Mouse (Mus musculus) small intestine, adult 2 months (tissue): ENCODE measurements at regions not wholly inside any gene's neighbourhood (a gene's known extent, or its start where the extent isn't known, plus 50 kb on each side); places are given as distances from the start of the nearest gene placed in this dataset.

Experiments used
- H3K27ac ChIP-seq: fragments of 200-500 bp; 2 replicates; pipeline ENCODE4 v1.5.1; 2012; ENCODE audit warnings: low read depth, low read length, control low read depth, inconsistent platforms; ENCODE audit not compliant: insufficient read depth
- H3K27me3 ChIP-seq: fragments of 200-500 bp; 2 replicates; pipeline ENCODE4 v1.6.1; 2012; ENCODE audit warnings: mild to moderate bottlenecking, moderate library complexity, low read length, inconsistent platforms; ENCODE audit not compliant: control insufficient read depth, insufficient read depth
- H3K36me3 ChIP-seq: fragments of 200-500 bp; 2 replicates; pipeline ENCODE4 v1.6.1; 2012; ENCODE audit warnings: mild to moderate bottlenecking, low read length, control low read depth, inconsistent platforms; ENCODE audit not compliant: control insufficient read depth, insufficient read depth
- H3K4me1 ChIP-seq: fragments of 200-500 bp; 2 replicates; pipeline ENCODE4 v1.6.1; 2012; ENCODE audit warnings: low read length, inconsistent platforms, mixed read lengths; ENCODE audit not compliant: control insufficient read depth, insufficient read depth, insufficient read length
- H3K4me3 ChIP-seq: fragments of 200-500 bp; 2 replicates; pipeline ENCODE4 v1.5.1; 2012; ENCODE audit warnings: low read depth, mild to moderate bottlenecking, control low read depth, inconsistent platforms, low read length, moderate library complexity
- CTCF ChIP-seq: fragments of 200-500 bp; IDR thresholded peaks from 2 replicates; pipeline ENCODE4 v1.5.1; 2012; ENCODE audit warnings: low read depth, mild to moderate bottlenecking, control low read depth, inconsistent platforms, low read length, moderate library complexity, mixed read lengths; ENCODE audit not compliant: insufficient replicate concordance, insufficient read length; ENCODE audit errors: extremely low read depth
- POLR2A ChIP-seq: fragments of 200-500 bp; IDR thresholded peaks from 2 replicates; pipeline ENCODE4 v1.6.1; 2012; ENCODE audit warnings: low read depth, mild to moderate bottlenecking, control low read depth, inconsistent platforms, low read length, moderate library complexity
- WGBS: fragments of 180-500 bp; shearing (Covaris S2); methylation state at CpG from one replicate; pipeline ENCODE4 v1.1.7; 2018; 5-methylcytosine and 5-hydroxymethylcytosine counted together

GRCm38 (mm10) chr3:52758561-52758960 lies 258.5 kb downstream of the Cog6 start:
- no peak overlapping the region for H3K27ac ChIP-seq
- H3K27me3 ChIP-seq, result no peaks in the 10 kb centered on the region
- peaks cover 9% of the 10 kb centered on the region; the same call in 1 of the 2 replicates for H3K4me1 ChIP-seq
- TF ChIP-seq CTCF (peak; percentile 48; the same call in 1 of the 2 replicates), POLR2A (no peak)
- no peaks in the 10 kb centered on the region for H3K36me3 ChIP-seq
- 4% methylated on average over 2 of the region's 2 CpGs for WGBS
- H3K4me3 ChIP-seq, result no peak overlapping the region

DNA sequence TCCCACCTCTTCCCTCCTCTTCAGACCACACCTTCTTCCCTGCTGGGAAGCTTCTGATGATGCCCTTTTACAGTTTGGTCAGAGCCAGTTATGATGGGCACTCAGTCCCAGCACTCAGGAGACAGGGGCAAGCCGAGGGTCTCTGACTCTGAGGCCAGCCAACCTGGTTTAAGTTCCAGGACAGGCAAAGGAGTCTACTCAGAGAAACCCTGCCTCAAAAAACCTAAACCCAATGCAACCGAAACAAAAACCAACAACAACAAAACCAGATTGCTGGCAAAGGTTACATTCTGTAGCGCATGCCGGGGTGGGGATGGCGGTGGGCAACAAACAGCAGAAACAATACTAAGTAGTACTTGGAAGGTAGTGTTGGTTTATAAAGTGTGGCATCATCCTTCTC lies 260.2 kb downstream of the Cog6 start:
- TF ChIP-seq POLR2A, result no peak
- no peak for TF ChIP-seq CTCF
- Histone ChIP-seq H3K4me1 (peaks cover 9% of the 10 kb centered on the region; the same call in 1 of the 2 replicates), H3K36me3 (no peaks in the 10 kb centered on the region), H3K27ac (no peak overlapping the region), H3K4me3 (no peak overlapping the region), H3K27me3 (no peaks in the 10 kb centered on the region)
- WGBS, result 96% methylated on average over 5 of the region's 5 CpGs

- TF ChIP-seq CTCF, result no peak
- TF ChIP-seq POLR2A, result no peak
- no peak overlapping the region for H3K4me3 ChIP-seq
- H3K4me1 ChIP-seq, result peaks cover 9% of the 10 kb centered on the region; the same call in 1 of the 2 replicates
- no peaks in the 10 kb centered on the region for H3K36me3 ChIP-seq
- no peaks in the 10 kb centered on the region for H3K27me3 ChIP-seq
- no peak overlapping the region for H3K27ac ChIP-seq
- 30% methylated on average over 5 of the region's 5 CpGs for WGBS
Observed at GRCm38 (mm10) chr3:52756006-52756405, 261.0 kb downstream of the Cog6 start.

DNA sequence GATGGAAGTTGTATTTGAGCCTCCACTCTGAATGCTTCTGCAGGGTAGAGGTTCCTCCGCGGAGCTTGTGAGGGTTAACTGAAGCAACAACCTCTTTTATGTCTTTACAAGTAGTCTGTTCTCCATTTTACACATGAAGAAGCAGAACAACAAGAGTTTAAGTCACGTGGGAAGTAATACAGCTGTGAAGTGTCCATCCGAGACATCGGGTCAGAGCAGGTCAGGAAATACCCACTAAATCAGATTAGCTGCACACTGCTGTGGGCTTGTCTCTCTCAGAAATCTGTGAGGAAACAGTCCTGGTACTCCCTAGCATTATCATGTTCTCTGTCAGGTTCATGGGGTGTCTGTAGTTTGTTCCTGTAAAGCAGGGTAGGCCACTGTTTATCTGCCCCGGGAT lies 262.1 kb downstream of the Cog6 start:
- H3K27me3 ChIP-seq, result no peaks in the 10 kb centered on the region
- TF ChIP-seq POLR2A (no peak), CTCF (no peak)
- H3K4me3 ChIP-seq, result no peak overlapping the region
- H3K27ac ChIP-seq, result no peak overlapping the region
- no peaks in the 10 kb centered on the region for H3K36me3 ChIP-seq
- WGBS, result 40% methylated on average over 6 of the region's 6 CpGs
- peaks cover 9% of the 10 kb centered on the region; the same call in 1 of the 2 replicates for H3K4me1 ChIP-seq

DNA sequence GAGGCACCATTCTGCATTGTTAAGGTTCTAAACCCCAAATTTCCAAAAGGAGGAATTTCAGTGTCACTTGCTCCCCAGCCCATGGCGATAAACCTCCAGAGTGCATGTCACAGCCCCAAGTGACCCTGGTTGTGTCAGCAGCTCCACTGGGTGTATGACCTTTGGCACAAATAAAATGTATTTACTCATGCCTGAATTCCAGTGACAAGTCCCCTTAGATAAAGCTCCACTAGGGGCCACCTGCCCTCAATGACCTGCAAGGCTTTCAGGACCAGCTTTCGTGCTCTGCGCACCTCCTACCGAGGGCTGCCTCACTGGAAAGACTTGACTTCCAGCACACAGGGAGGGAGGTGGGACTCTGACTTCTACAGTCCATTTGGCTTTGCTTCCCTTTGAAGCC lies 262.6 kb downstream of the Cog6 start:
- Histone ChIP-seq H3K36me3 (no peaks in the 10 kb centered on the region), H3K4me3 (no peak overlapping the region), H3K27ac (no peak overlapping the region), H3K27me3 (no peaks in the 10 kb centered on the region), H3K4me1 (peaks cover 9% of the 10 kb centered on the region; the same call in 1 of the 2 replicates)
- no peak for TF ChIP-seq CTCF
- no peak for TF ChIP-seq POLR2A
- 51% methylated on average over 4 of the region's 4 CpGs for WGBS

DNA sequence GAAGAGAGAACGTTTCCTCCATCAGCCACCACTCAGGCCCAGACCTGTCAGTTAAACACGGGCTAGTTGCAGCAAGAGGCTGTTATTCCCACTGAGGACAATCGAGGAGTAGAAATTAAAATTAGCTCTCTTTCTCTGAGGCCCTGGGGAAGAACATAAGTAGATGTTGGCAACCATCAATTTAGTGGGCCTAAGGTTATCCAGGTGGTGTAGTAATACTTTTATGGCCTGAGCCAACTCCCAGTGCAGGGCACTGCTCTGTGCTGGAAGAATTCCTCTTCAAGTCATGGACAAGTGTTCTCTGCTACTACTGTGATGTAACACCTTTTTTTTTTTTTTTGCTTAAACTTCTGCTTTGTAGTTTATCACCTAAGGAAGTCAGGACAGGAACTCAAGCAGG lies 270.1 kb downstream of the Cog6 start:
- TF ChIP-seq POLR2A, result no peak
- no peak for TF ChIP-seq CTCF
- H3K4me1 ChIP-seq, result no peaks in the 10 kb centered on the region
- no peak overlapping the region for H3K4me3 ChIP-seq
- WGBS, result 67% methylated on average over 3 of the region's 3 CpGs
- no peaks in the 10 kb centered on the region for H3K27me3 ChIP-seq
- no peak overlapping the region for H3K27ac ChIP-seq
- no peaks in the 10 kb centered on the region for H3K36me3 ChIP-seq

GRCm38 (mm10) chr3:52744334-52744733 lies 272.7 kb downstream of the Cog6 start:
- Histone ChIP-seq H3K27ac (no peak overlapping the region), H3K27me3 (no peaks in the 10 kb centered on the region), H3K4me3 (no peak overlapping the region), H3K36me3 (no peaks in the 10 kb centered on the region), H3K4me1 (no peaks in the 10 kb centered on the region)
- TF ChIP-seq POLR2A, result no peak
- TF ChIP-seq CTCF, result no peak
- WGBS, result 77% methylated on average over 8 of the region's 8 CpGs

DNA sequence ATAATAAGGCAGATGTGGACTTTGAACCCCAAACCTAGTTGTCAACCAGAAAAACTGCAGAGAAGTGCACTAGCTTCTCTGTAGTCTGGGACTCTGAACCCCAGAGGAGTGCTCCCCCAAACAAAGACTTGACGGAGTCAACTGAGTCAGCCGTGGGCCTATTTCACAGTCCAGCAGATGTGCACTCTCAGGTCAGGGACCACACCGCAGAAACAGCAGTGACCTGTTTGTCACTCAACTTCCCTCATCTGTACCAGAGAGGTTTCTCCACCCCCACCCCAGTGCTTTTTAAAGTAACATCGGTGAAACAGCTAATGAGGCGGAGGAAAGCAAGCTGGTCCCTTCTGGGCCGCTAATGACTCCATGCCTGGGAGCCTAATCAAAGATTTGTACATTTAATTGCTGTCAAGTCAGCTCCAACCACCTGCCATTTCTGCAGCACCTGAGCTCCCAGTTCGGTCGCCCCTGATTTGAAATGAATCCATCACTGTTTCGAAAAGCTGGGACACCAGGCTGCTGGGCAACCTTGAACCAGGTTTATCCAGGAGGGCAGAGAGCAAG lies 276.5 kb downstream of the Cog6 start:
- no peak for TF ChIP-seq POLR2A
- TF ChIP-seq CTCF, result no peak
- no peaks in the 10 kb centered on the region for H3K36me3 ChIP-seq
- H3K4me1 ChIP-seq, result no peaks in the 10 kb centered on the region
- no peak overlapping the region for H3K27ac ChIP-seq
- no peak overlapping the region for H3K4me3 ChIP-seq
- WGBS, result 74% methylated on average over 9 of the region's 9 CpGs
- H3K27me3 ChIP-seq, result no peaks in the 10 kb centered on the region
